Mouse (Mus musculus) ovary, postnatal 10 days (tissue): ENCODE data around the gene Mylk.

Experiments
- DNase-seq: peaks from one replicate; pipeline ENCODE4 v3.0.0; 2022; ENCODE audit warnings: low spot score

The Mylk gene

DNA sequence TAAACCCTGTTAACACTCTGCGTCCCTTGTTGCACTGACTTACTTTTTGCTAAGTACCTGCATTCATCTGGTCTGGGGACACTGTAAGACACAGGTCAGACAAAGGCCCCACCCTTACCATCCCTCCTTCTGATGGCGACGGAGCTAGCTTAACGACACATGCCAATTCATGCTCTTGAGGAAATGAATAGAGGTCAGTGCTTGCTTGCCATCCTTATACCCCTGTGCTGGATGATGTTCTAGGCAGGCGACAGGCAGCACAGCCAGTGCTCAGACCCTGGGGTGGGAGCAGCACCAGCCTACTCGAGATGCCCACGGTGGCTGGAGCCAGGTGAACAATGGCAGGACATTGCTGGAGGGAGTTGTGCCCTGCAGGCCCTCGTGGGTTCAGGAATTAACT is 157.8 kb downstream of the Mylk start:
- no peak for DNase-seq

DNA sequence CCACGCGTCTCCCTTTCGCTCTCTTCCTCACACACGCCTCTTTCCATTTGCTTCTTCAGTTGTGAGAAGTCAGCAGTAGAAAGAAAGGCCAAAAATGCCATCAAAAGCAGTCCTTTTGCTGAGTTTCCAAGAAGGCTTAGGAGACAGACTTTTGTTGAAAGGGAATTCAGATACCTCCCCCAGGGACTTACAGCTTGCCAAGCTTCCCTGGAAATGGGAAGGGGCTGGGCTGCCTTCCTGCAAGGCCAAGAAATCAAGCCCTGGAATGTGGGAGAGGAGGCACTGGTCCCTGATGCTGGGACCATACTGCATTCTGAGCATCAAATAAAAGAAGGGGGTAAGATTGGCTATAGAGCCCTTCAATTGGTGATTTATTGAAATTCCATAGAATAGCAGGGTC is 159.9 kb downstream of the Mylk start:
- DNase-seq = no peak

GRCm38 (mm10) chr16:34909437-34909836 is 164.4 kb downstream of the Mylk start:
- DNase-seq = no peak

DNA sequence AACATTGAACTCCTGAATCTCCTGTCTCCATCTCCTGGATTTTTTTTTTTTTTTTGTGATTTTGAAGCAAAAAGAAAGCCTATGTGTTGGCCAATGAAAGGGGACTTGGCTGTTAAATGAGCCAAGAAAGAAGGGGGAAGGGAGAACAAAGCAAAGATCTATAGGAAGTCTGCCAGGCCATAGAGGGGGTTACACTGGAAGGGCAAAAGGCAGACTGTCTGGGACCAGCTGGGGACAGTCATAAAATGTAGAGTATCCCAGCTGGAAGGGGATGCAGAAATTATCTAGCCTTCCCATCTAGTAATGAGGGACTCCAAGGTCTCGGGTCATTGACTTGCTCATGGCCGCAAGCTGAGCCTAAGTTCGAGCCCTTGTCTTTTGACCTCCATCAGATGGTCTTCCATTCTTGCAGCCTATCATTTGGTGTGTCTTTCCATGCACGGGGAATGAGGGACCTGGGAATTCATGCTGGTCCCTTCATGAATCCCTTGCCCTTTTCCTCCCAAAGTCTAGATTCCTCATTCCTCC is 172.4 kb downstream of the Mylk start:
- no peak for DNase-seq

GRCm38 (mm10) chr16:34920182-34920581 is 175.2 kb downstream of the Mylk start:
- DNase-seq = no peak

- no peak for DNase-seq
These were observed 175.9 kb downstream of the Mylk start for GRCm38 (mm10) chr16:34920868-34921267.

DNA sequence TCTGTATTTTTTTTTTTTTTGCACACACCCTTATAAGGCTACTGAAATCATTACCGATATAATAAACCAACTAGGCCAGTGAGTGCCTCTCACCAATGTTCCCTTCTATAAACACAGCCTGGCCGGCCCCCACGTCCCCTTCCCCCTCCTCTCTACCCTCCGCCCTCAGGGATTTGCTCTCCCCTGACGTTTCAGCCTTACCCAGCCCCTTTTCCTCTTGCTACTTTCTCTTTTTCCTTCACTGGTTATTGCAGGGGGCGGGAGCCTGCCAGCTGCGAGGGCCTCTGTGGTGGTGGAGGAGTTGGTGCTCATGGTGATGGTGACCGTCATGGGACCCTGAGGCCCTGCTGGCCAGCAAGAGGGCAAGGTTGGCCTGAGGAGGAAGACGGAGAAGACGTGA is 176.3 kb downstream of the Mylk start:
- no peak for DNase-seq

DNA sequence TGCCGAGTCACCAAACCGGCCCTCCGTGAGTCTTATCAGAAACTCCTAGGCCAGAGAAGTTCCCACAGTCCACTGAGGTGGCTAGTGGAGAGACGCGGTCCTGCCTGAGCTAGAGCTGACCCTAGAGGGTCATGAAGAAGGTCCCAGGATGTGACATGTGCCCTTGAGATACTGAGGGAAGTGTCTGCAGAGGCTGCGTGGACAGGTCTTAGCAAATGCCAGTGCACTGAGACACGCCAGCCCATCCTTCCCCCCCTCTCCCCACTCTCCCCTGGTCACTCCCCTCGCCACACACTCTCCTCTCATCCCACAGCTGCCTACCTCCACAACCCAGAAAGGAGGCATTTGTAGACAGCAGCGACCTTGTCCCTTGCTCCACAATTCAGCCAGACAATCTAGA is 178.6 kb downstream of the Mylk start:
- no peak for DNase-seq

- DNase-seq = no peak
These were observed 179.3 kb downstream of the Mylk start for GRCm38 (mm10) chr16:34924324-34924723.

- no peak for DNase-seq
These were observed 180.1 kb downstream of the Mylk start for GRCm38 (mm10) chr16:34924937-34925618.

GRCm38 (mm10) chr16:34926531-34927435 is 181.8 kb downstream of the Mylk start:
- DNase-seq = no peak

GRCm38 (mm10) chr16:34929686-34930085 is 184.7 kb downstream of the Mylk start:
- no peak for DNase-seq

- DNase-seq = no peak
These were observed 185.1 kb downstream of the Mylk start for GRCm38 (mm10) chr16:34930110-34930509.

DNA sequence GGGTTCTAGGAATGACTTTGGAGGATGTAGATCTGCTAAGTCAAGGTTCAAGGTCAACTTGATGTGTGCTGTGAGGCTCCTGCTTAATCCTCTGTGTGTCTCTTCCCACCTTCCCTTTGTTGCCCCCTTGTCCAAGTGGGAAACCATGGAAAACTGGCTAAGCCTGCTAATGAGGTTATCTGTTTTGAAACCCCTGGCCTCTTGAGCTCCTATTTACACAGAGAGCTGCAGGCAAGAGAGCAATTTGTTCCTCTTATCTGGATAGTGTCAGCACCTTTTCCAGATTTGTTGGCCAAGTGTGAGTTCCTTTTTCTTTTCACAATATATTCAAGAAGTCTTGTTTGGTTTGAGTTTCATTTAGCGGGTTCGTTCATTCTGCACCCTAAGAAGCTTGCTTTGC is 186.3 kb downstream of the Mylk start:
- DNase-seq = no peak

GRCm38 (mm10) chr16:34933173-34933572 is 188.2 kb downstream of the Mylk start:
- no peak for DNase-seq

- no peak for DNase-seq
These were observed 189.5 kb downstream of the Mylk start for GRCm38 (mm10) chr16:34934486-34934885.

- no peak for DNase-seq
These were observed 190.7 kb downstream of the Mylk start for GRCm38 (mm10) chr16:34935514-34936338.

GRCm38 (mm10) chr16:34936339-34936810 is 191.4 kb downstream of the Mylk start:
- DNase-seq = no peak

DNA sequence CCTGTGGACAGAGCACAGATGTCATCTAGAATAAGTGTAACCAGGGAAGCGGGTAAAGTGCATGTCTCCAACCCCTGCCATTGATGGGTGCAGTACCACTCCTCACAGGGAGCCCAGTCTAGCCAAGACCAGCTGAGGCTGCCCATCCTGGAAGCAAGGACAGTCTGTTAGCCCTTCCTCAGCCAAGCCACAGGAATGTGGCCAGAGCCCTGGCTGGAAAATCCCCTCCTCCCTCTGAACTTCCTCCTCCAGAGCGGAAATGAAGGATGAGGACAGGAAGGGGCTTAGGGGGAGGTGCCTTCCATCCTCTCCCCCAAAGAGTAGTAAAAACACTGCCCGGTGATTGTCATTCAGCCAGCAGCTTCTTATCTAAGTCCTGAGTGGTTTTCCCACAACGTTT is 192.6 kb downstream of the Mylk start:
- no peak for DNase-seq

GRCm38 (mm10) chr16:34938248-34938647 is 193.2 kb downstream of the Mylk start:
- DNase-seq = no peak

- no peak for DNase-seq
These were observed 194.9 kb downstream of the Mylk start for GRCm38 (mm10) chr16:34939951-34940350.

DNA sequence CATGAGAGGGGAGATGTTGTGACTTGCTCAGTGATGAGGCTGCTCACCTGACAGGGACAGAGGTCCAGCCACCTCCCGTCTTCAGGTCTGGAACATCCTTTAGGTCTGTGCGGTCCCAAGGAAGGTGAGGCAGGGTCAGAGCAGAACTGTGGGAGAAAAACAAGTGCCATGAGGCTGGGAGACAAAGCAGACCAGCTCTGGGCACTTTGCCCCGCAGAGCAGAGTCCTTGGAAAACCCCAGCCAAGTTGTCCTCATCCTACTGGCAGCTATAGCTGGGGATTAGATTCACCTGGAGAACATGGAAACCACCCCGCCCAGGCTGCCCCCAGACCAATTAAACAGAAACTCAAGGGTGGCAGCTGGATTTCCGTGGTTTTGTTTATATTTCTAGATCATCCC is 195.4 kb downstream of the Mylk start:
- no peak for DNase-seq
